Mouse (Mus musculus): ENCODE data around the gene Klk13. TPM values are rescaled to one million over a fixed set of nuclear protein-coding genes. Genes with fewer than 3 reads are reported as not detected.
"Not testable (repeated sequence)": the region's sequence is repeated elsewhere in the genome, so short reads cannot be mapped to it uniquely, and the experiment has no call there.

The Klk13 gene
- 0.22 TPM in 1 of 2 replicates, not detected in the other for total RNA-seq (2014; rRNA removed)
- 0.11 and 0.29 TPM in 2 replicates for polyA plus RNA-seq (2015; fragmentation: Nextera tagmentation; extraction: Ambion mirVana)

- no peak for DNase-seq (ENCODE audit: low spot score)
- H3K4me3 ChIP-seq (ENCODE audit: low read depth, low read length): no peak within 1 kb of the TSS
- no peak within 1 kb of the TSS for H3K9ac ChIP-seq (replicated peaks; ENCODE audit: low read length, poor library complexity, severe bottlenecking)
- WGBS: 54% methylated on average over 4 of the region's 4 CpGs
- H3K9me3 ChIP-seq (ENCODE audit: low read length): no peaks in the 10 kb centered on the region
- no peaks in the 10 kb centered on the region for H3K27me3 ChIP-seq (ENCODE audit: insufficient read depth, low read length)
- peak within 1 kb of the TSS; percentile 12; the same call in 1 of the 2 replicates for H3K4me2 ChIP-seq (ENCODE audit: low read depth, low read length, poor library complexity, severe bottlenecking)
- no peak for TF ChIP-seq CTCF (IDR thresholded peaks at IDR 0.05)
- H3K36me3 ChIP-seq (ENCODE audit: insufficient read depth, low read length): no peaks in the 10 kb centered on the region
- H3K4me1 ChIP-seq (ENCODE audit: insufficient read depth, low read length): no peaks in the 10 kb centered on the region
- ATAC-seq (ENCODE audit: low FRiP score): no peak
- H3K27ac ChIP-seq (ENCODE audit: low read depth, low read length): no peak within 1 kb of the TSS
Measured at GRCm38 (mm10) chr7:43712267-43712666, at the start of gene Klk13. TSS of gene Klk13 (plus strand) at chr7:43712567.

GRCm38 (mm10) chr7:43662804-43663203, 49.6 kb upstream of the Klk13 start:
- no peak overlapping the region for H3K27ac ChIP-seq (ENCODE audit: low read depth, low read length)
- H3K4me3 ChIP-seq (ENCODE audit: low read depth, low read length): no peak overlapping the region
- ATAC-seq (ENCODE audit: low FRiP score) (no peak), DNase-seq (ENCODE audit: low spot score) (no peak)
- no peak for TF ChIP-seq CTCF (IDR thresholded peaks at IDR 0.05)
- no peaks in the 10 kb centered on the region for H3K4me1 ChIP-seq (ENCODE audit: insufficient read depth, low read length)
- H3K9me3 ChIP-seq (ENCODE audit: low read length): no peaks in the 10 kb centered on the region
- H3K9ac ChIP-seq (replicated peaks; ENCODE audit: low read length, poor library complexity, severe bottlenecking): no peak overlapping the region
- H3K27me3 ChIP-seq (ENCODE audit: insufficient read depth, low read length): no peaks in the 10 kb centered on the region
- H3K36me3 ChIP-seq (ENCODE audit: insufficient read depth, low read length): no peaks in the 10 kb centered on the region
- no peak overlapping the region for H3K4me2 ChIP-seq (ENCODE audit: low read depth, low read length, poor library complexity, severe bottlenecking)
- WGBS: 91% methylated on average over 1 of the region's 1 CpGs

- H3K27ac ChIP-seq (ENCODE audit: low read depth, low read length); H3K27me3 ChIP-seq (ENCODE audit: insufficient read depth, low read length); H3K36me3 ChIP-seq (ENCODE audit: insufficient read depth, low read length); H3K4me1 ChIP-seq (ENCODE audit: insufficient read depth, low read length); H3K9ac ChIP-seq (replicated peaks; ENCODE audit: low read length, poor library complexity, severe bottlenecking); DNase-seq (ENCODE audit: low spot score); H3K4me3 ChIP-seq (ENCODE audit: low read depth, low read length); ATAC-seq (ENCODE audit: low FRiP score); H3K4me2 ChIP-seq (ENCODE audit: low read depth, low read length, poor library complexity, severe bottlenecking); H3K9me3 ChIP-seq (ENCODE audit: low read length): not testable (repeated sequence)
- WGBS: 96% methylated on average over 4 of the region's 4 CpGs
Measured at GRCm38 (mm10) chr7:43667221-43667620, 45.1 kb upstream of the Klk13 start.

- Histone ChIP-seq H3K27ac (ENCODE audit: low read depth, low read length) (no peak overlapping the region), H3K4me3 (ENCODE audit: low read depth, low read length) (no peak overlapping the region), H3K27me3 (ENCODE audit: insufficient read depth, low read length) (no peaks in the 10 kb centered on the region), H3K36me3 (ENCODE audit: insufficient read depth, low read length) (no peaks in the 10 kb centered on the region), H3K9ac (replicated peaks; ENCODE audit: low read length, poor library complexity, severe bottlenecking) (no peak overlapping the region), H3K9me3 (ENCODE audit: low read length) (no peaks in the 10 kb centered on the region), H3K4me2 (ENCODE audit: low read depth, low read length, poor library complexity, severe bottlenecking) (no peak overlapping the region), H3K4me1 (ENCODE audit: insufficient read depth, low read length) (no peaks in the 10 kb centered on the region)
- no peak for ATAC-seq (ENCODE audit: low FRiP score)
- 9% methylated on average over 3 of the region's 3 CpGs for WGBS
- peak; percentile 43 for TF ChIP-seq CTCF (IDR thresholded peaks at IDR 0.05)
- DNase-seq (ENCODE audit: low spot score): no peak
Measured at GRCm38 (mm10) chr7:43668582-43668981, 43.8 kb upstream of the Klk13 start.

GRCm38 (mm10) chr7:43671064-43671808, 41.1 kb upstream of the Klk13 start:
- H3K4me1 ChIP-seq (ENCODE audit: insufficient read depth, low read length): no peaks in the 10 kb centered on the region
- peaks cover 16% of the 10 kb centered on the region for H3K36me3 ChIP-seq (ENCODE audit: insufficient read depth, low read length)
- TF ChIP-seq CTCF (IDR thresholded peaks at IDR 0.05): no peak
- peak overlapping the region; percentile 73 for H3K9ac ChIP-seq (replicated peaks; ENCODE audit: low read length, poor library complexity, severe bottlenecking)
- H3K4me3 ChIP-seq (ENCODE audit: low read depth, low read length): peak overlapping the region; percentile 71
- 69% methylated on average over 11 of the region's 11 CpGs for WGBS
- H3K9me3 ChIP-seq (ENCODE audit: low read length): 0 out of 2 replicates have a peak, but pooled peaks cover under 1% of the 10 kb centered on the region
- H3K27me3 ChIP-seq (ENCODE audit: insufficient read depth, low read length): no peaks in the 10 kb centered on the region
- H3K4me2 ChIP-seq (ENCODE audit: low read depth, low read length, poor library complexity, severe bottlenecking): peak overlapping the region; percentile 67
- ATAC-seq (ENCODE audit: low FRiP score) (peak; percentile 22; the same call in 1 of the 2 replicates), DNase-seq (ENCODE audit: low spot score) (no peak)
- 0 out of 2 replicates have a peak overlapping the region, but pooled peaks have one; percentile 4 for H3K27ac ChIP-seq (ENCODE audit: low read depth, low read length)
